Mouse (Mus musculus) spleen, adult 2 months (tissue): ENCODE data around the gene Foxc1.
A peak's percentile ranks its signal among the peaks of the same experiment; 100 is the strongest.

Experiments
- CTCF ChIP-seq: fragments of 200-500 bp; IDR thresholded peaks from 2 replicates; pipeline ENCODE4 v1.5.1; 2011; ENCODE audit warnings: mild to moderate bottlenecking, inconsistent platforms; ENCODE audit not compliant: insufficient read depth, insufficient read length, insufficient replicate concordance; ENCODE audit errors: extremely low read depth
- POLR2A ChIP-seq: fragments of 200-500 bp; IDR thresholded peaks from 2 replicates; pipeline ENCODE4 v1.6.1; 2011; ENCODE audit warnings: low read depth, low read length, inconsistent platforms

GRCm38 (mm10) chr13:31792480-31793132, 13.8 kb upstream of the Foxc1 start:
- TF ChIP-seq CTCF (peak; percentile 66; the same call in 1 of the 2 replicates), POLR2A (no peak)
